Mouse (Mus musculus): ENCODE results near the gene Ttc28.
A peak's percentile ranks its signal among the peaks of the same experiment; 100 is the strongest.

Gene Ttc28

DNA sequence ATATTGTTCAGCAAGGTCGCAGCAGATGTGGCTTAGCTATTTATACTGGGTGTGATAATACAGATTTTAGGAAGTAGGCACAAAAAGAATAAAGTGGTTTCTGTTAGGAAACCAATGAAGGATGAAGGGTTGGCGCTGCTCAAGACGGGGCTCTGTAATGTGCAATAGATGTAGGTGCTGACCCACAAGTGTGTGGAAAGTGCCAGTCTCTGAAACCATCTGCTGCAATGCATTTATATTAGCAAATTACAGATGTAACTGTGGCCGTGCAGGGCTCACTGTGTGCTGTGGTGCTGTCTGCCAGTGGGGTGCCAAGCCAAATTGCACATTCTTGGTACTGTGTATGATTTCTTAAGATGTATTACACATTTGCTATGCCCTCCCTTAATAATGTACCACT, 81.3 kb downstream of the Ttc28 start:
- DNase-seq = no peak

DNA sequence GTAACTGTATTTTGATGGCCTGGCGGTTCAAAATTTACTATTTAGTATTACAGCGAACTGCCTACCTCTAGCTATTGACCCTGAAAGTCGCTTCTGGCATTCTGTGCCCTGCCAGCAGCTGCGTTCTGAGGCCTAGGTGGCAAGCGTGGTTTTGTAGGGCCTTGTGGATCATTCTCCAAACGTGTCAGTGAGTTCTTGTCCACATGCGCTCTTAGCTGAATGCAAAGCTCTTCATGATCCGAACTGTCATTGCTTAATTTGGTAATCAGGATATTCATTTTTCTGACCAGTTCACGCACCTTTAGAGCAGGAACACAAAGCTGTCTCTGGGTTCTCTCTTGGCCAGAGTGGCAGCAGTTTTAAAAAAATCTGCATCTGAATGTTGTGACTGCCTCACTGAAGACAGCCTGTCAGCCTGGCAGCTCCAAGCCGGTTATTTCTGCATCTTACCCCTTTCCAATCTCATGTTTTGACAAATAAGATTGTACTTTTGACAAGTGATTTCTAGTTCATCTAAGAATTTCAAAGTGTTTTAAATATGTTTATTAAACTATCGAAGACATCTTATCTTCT, 88.0 kb downstream of the Ttc28 start:
- no peak for DNase-seq

DNA sequence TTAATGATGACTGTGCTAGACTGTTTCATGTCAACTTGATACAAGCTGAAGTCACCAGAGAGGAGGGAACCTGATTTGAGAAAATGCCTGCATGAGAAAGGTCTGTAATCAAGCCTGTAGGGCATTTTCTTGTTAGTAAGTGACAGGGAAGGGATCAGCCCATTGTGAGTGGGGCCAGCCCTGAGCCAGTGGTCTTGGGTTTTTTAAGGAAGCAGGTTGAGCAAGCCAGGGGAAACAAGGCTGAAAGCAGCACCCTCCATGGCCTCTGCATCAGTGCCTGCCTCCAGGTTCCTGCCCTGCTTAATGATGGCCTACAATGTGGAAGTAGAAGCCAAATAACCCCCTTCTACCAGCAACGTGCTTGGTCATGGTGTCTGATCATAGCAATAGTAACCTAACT, 89.0 kb downstream of the Ttc28 start:
- DNase-seq = no peak

DNA sequence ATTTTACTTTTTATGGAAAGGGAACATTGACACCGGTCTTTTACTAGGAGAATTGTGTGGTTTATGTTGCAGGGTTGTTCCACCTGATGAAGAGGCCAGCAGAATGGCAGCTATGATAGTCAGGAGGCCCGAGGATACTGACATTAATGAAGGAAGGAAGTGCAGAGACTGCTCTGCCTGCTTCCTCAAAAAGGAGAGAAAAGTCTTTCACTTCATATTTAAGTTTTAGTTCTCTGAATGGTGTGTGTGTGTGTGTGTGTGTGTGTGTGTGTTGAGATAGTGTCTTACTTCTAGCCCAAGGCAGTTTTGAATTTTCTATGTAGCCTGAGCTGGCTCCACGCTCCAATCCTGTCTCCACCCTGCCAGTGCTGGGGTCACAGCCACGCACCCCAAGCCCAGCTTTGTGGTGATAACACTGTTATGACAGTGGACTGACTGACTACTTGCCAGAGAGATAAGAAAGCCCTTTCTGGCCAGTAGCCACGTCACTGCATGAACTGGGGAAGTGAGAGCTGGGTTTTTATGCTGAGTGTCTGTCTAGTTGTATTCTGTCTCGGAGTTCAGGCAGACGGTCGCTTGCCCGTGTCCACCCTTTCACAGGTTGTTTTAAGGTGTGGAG, 90.7 kb downstream of the Ttc28 start:
- no peak for DNase-seq

DNA sequence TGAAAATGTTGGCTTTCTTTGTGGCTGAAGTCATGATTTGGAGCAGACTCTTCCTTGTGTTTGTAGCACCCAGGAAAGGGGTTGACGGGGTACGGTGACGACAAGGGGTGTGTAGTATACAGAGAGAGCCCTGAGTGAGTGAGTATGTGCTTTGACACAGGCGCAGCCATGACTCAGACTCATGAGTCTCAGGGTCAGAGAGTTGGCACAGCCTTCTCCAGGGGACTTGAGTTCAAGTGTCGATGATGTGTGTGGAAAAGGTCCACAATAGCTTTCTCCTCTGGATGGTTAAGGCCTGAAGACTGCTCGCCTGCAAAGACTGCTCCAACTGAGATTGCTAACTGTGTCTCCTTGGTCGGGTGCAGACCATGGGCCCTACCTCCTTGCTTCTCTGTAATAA, 97.1 kb downstream of the Ttc28 start:
- DNase-seq = no peak

DNA sequence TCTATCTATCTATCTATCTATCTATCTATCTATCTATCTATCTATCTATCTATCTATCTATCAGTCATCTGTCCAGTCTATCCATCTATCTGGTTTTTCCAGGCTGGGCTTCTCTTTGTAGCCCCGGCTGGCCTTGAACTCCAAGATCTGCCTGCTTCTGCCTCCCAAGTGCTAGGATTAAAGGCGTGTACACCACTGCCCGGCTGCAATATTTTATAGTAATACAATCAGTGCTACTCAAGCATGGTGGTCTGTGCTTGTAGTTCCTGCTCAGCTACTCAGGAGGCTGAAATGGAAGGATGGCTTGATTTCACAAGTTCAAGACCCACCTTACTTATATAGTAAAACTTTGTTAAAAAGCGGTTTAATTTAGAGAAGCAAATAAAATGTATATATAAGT, 98.2 kb downstream of the Ttc28 start:
- no peak for DNase-seq

DNA sequence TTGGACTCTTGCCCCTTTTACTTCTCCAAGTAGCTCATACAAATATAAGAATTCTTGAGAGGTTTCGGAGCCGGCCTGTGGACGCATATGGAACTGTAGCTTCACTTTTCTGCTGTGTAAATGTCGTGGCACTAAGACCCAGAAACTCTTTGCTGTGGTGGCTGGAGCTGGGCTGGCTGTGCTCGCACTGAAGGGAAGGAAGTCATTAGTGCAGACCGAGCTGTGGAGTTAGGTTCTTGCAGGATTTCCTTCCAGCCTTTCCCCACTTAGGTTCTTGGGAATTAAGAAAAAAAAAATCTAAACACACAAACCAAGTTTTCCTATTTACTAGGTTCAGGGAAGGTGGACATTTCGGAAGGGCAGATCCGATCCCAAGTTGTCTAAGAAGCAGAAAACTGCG, 98.9 kb downstream of the Ttc28 start:
- DNase-seq = peak; percentile 72 to 81

DNA sequence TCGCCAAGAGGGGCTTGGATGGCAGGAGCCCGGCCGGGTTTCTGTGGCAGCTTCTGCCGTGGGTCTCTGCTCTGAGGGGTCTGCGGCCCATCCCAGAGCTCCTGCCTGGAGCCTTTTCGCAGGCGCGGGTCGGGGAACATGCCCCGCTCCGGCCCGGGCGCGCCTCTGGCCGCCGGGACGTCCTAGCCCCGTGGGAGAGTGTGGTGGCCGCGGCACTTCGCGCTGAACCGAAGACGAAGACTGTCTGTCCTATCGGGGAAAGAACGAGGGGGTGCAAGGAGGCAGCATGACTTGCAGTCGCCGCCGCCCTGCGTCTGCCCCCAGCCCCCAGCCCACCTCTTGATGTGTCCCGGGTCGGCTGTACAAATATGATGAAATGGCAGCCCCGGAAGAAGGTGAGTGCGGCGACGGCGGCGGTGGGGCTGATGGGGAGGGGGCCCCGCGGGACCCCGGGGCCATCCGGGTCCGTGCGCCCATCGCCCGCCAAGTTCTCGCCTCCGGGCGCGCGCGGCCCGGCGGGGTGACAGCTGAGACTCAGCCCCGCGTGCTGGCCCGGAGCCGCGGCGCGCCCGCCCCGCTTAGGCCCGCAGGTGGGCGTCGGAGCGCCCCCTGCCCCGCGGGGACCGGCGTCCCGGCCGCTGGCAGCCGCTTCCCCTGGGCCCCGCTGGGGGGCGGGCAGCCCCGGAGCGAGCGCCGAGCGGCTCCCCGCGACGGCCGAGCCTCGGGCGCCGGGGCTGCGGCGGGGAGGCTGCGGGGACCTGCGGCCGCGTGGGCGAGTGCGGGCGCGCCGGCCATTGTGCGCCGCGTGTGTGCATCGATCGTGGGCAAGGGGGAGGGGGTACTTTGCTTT, 99.6 kb downstream of the Ttc28 start:
- DNase-seq = peak; percentile 57 to 60

DNA sequence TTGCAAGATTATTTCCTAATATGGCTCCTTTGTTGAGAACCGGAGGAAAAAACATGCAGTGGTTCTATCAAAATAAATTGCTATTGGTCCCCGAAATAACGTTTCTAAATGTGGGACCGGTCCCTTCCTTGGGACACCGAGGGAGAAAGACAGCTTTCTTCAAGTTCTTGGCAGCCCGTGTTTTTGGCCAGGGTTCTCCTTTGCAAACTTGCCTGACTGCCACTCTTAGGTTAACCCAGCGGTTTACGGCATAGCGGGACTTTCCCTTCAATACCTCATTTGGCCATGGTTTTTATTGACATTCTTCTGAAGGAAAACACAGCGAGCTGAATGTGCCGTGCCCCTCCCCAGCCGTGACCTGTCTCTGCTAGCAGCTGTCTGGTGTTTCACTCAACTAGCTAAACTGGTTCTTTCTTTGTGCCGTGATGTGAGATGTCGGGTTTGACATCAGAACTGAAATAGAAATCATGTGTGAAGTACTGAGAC, 100.3 kb downstream of the Ttc28 start:
- peak; percentile 37 to 48 for DNase-seq

DNA sequence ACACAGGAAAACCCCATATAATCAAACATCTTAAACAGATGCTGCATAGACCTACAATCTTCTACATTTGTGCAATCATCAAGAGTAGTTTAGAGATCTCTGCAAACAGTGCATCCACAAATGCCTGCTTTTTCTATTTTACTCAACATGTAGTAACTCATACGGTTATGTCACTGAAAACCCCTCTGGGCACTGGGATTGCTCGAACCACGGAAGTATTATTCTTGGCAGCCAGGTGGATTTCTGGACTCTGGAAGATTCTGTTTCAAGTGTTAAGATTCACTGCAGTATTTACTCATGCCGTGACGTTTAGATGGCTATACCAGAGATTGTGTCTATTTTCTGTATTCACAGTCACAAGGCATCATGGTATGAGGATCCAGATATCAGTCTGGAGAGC, 101.0 kb downstream of the Ttc28 start:
- DNase-seq = no peak

DNA sequence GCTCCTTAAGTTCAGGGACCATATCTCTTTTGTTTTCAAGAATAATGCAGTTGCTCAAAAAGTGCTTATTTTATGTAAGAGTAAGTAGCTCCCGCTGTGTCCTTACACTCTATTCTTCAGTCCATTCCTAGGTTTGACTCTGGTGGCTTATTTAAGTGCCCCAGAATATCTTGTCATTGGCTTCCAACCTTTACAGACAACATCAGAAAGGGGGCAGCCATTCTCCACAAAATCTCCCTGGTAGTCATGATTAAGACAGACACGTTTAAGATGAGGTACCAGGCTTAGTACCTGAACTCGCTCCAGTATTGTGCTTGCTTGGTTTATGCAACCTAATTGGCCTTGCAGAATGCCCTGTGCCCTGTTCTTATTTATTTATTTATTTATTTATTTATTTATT, 102.8 kb downstream of the Ttc28 start:
- peak in 1 of 2 experiments; percentile 54 for DNase-seq

DNA sequence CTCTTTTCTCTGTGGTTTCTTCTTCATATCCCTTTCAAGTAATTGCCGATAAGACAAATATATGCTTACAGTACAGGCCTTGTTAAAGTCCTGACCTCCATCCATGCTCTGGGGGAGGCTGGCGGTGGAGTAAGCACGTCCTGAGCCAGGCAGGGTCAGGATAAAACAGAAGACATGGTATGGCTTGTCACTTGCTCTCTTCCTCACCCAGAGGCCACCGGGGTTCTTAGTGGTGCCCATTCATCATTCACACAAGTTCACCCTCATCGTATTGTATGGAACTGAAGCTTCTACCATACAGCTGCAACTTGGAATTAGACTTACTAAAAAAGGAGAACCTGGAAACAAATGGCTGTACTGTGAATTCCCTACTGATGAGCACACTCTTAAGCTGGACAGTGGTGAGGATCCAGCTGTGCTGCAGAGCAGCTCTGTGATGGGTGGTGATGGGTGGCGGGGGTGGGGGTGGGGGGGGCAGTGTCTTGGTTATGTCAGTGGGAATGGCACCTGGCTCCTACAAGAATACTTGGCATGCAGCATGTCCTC, 104.6 kb downstream of the Ttc28 start:
- no peak for DNase-seq

DNA sequence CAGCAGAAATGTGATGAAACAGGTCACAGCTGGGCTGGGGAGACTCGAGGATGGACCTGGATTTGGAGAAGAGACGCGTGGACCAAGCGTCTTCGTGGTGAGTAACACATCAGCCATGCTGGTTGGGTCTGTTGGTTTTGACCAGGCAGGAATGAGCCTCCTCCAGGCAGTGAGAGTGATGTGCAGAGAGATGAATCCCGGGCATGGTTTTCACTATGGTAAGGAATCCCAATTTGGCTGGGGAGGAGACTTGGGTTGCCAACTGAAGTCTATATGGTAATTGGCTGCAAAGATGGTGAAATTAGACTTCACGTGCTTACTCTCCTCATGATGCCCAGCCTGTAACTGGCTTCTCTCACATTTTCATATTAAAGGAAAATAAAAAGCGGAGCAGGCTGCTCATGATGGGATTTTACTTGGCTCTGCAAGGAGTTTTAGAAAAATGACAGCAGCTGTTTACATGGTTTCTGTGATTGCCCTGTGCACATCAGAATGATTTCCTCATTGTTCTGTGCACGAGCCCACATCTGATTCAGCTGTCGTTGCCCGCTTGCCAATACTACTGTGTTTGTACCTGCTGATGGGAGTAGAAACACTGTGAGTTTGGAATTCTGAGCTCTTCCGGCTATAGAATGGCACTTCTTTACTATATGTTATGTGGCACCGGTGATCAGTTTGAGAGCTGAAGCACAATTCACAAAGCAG, 117.4 kb downstream of the Ttc28 start:
- DNase-seq = peak; percentile 40 to 44

DNA sequence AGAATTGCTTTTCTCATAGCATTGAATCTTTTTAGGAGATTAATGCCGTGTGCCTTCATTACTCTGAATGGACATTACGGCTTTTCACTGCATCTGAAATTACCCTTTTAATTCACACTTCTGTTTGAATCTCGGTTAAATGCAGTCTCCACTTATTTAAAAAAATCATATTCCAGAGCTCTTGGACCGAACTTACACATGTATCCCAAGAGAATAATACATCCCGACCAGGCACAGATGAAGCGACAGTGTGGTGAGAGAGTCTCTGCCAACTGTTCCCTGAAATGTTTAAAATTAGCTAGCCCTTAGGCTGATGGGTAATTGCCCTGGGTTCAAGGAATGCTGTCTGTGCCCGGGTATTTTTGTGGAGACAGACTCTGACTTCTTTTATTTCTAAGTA, 118.1 kb downstream of the Ttc28 start:
- DNase-seq = peak in 1 of 2 experiments; percentile 19

DNA sequence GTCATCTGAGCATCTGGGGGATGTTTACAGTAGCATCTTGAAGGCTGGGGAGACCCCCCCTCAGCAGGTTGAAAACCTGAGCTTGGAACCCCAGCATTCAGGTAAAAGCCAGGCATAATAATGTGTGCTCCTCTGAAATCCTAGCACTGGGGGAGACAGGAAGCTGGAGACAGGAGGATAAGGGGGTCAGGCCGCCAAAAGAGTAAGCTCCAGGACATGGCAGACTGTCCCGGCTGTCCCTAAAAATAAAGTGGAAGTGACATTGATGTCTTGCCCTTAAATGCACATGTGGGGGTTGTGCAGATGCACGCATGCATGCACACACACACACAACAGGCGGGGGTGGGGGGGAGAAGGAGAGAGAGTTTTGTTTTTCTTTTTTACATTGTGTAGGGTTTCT, 118.7 kb downstream of the Ttc28 start:
- DNase-seq = no peak

DNA sequence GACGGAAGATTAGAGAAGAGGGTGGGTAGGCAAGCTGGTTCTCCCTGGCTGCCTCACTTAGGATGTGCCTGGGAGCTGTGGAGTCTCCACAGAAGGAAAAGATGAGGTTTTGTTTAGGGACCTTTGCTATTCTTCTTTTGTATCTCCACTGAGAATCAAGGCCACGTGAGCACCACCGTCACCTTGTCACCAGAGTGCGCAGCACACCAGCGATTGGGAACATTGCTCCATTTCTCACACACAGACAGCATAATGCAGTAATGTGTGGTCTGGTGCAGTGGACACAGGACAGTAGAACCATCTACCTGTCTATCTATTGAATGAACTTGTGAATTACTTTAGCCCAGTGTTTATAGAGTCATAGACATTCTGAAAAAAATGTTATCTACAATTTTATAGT, 121.3 kb downstream of the Ttc28 start:
- no peak for DNase-seq

DNA sequence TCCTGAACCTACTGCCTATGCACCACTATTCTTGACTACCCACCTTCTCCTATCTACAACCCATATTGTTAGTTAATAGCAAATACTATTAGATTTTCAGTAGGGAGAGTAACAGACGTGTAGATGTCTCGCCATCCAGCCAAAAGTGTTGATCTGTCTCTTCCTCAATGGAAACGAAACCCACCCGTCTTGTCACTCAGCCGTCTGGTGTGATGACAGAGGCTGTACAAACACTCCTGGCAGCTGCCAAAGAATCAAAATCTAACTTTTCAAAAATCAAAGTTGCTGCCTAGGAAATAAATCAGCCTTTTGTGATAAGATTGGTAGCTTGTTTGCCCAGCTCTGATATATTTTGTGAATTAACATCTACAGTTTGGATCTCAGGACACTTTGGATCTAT, 123.6 kb downstream of the Ttc28 start:
- DNase-seq = no peak

DNA sequence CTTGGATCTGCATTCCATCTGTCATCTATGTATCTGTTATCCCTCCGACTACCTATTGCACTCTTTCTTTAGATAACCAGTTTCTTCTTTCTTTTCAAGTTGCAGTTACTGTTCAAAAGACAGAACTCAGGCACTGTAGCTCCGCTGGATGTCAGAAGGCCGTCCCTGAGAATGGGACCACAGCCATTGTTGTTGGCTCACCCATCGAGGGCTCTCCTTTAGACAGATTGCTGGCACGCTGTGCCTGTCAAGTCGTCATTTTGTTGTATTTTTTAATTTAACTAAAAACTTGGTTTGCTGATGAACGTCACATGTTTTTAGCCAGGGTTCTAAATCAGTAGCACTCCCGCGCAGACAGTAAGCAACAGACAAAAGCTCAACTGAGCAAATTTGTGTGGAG, 124.1 kb downstream of the Ttc28 start:
- DNase-seq = peak in 1 of 2 experiments; percentile 38

DNA sequence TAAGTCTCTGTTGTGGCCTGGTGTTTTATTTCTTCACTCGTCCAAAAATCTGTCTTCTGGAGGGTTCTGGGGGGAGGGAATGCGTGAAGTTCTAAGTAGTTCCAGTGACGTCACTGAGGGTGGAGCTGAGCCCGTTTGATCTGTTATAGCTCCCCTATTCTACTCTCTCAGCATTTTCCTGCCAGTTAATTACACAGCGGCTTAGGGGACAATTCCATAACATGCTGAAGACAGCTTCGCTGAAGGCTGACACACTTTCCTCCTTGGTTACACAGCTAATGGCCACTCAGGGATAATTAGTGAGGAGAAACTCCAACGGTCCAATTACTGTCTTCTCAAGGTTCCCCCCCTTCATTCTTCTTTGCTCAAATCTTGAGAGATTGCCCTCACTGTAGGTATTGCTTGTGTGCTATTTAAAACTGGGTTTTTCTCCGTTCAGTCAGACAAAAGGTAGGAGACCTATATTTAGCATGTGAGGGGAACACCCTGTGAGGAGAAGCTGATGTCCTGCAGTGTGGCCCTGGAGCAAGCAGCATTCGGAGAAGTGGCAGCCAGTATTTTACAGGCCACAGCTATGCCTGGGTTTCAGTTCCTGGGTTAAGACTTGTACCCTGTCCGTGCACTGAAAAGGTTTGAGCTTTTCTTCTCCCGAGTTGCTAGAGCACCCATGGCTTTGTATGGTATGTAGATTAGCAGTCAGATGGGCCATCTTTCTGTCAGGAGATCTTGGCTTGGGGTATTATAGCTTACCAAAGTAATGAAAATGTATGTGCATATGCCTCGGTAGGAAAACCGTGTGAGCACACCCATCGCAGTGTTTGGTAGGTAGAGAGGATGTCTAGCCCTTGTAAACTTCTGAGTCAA, 126.9 kb downstream of the Ttc28 start:
- DNase-seq = peak; percentile 58 to 62

DNA sequence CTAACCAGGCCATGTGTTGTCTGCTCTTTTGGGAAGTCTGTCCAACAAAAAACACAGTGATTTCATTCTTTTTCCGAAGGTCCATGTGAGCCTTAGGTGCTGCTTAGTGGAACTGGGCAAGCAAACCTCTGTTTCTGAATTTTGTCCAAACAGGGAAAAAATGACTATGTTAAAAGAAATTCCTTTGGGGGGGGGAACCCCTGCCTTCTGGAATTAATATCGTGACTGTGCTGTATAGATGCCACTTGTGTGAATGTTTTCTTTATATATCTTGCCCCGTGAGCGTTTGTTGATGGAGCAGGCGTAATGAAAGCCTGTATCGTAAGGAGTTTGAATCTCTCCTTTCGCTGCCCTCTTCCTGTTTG, 127.5 kb downstream of the Ttc28 start:
- DNase-seq = no peak

DNA sequence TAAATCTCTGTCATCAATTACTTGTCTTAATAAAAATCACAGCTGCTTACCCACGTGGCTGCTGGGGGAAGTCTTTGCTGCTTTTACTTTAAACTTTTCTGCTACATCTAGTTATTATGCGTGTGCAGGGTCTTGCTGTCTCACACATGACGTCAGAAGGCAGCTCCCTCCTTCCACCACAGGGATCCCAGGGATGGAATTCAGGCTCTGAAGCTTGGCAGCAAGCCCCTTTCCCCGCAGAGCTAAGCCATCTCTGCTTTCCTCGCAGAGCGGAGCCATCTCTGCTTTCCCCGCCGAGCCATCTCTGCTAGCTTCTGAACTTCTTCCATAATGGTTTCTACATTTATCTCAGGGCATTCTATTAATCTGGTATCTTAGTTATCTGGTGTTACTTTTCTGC, 128.3 kb downstream of the Ttc28 start:
- peak; percentile 55 to 70 for DNase-seq

DNA sequence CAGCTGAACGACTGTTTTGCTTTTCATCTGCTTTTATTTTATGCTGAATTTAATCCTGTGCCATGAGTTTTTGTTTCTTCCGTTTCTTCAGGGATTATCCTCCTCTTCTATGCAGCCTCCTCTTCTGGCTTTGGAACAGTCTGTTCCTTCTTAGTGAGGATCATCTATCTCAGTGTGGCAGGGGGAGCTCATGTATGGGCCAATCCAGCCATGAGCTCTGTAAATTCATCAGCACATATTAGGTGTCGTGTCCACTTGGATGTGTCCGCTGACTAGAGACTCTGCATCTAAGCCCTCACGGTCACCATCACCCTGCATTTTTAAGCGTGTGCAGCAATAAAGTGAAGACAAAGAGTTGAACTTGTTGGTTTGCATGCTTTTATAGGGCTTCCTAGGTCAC, 128.8 kb downstream of the Ttc28 start:
- no peak for DNase-seq
